Mouse (Mus musculus) lung, embryonic 14.5 days (tissue): ENCODE data around the gene Rpl18a. TPM values are rescaled to one million over a fixed set of nuclear protein-coding genes. Genes with fewer than 3 reads are reported as not detected.

Source experiments
- ATAC-seq: fragments of 200-750 bp; cut with Nextera tagmentation; 2 replicates; pipeline ENCODE4 v1.8.0; 2017; ENCODE audit warnings: mild to moderate bottlenecking, moderate TSS enrichment, moderate library complexity; ENCODE audit not compliant: insufficient read depth
- DNase-seq: peaks from one replicate; pipeline ENCODE4 v3.0.0-alpha.2; 2015
- H3K27ac ChIP-seq: fragments of 300-500 bp; sonication (generic); 2 replicates; pipeline ENCODE4 v1.5.1; 2014; ENCODE audit warnings: low read depth, mild to moderate bottlenecking, moderate library complexity
- H3K27me3 ChIP-seq: fragments of 300-500 bp; sonication (generic); 2 replicates; pipeline ENCODE4 v1.6.1; 2014; ENCODE audit warnings: low read length, control low read depth; ENCODE audit not compliant: insufficient read depth
- H3K36me3 ChIP-seq: fragments of 300-500 bp; sonication (generic); 2 replicates; pipeline ENCODE4 v1.6.1; 2014; ENCODE audit warnings: control low read depth; ENCODE audit not compliant: insufficient read depth
- H3K4me1 ChIP-seq: fragments of 300-500 bp; sonication (generic); 2 replicates; pipeline ENCODE4 v1.6.1; 2014; ENCODE audit warnings: antibody characterized with exemption, control low read depth; ENCODE audit not compliant: insufficient read depth
- H3K4me2 ChIP-seq: fragments of 300-500 bp; sonication (generic); 2 replicates; pipeline ENCODE4 v1.6.1; 2014; ENCODE audit warnings: mild to moderate bottlenecking
- H3K4me3 ChIP-seq: fragments of 300-500 bp; sonication (generic); 2 replicates; pipeline ENCODE4 v1.5.1; 2014; ENCODE audit warnings: low read depth, low read length
- H3K9ac ChIP-seq: fragments of 300-500 bp; sonication (generic); 2 replicates; pipeline ENCODE4 v1.6.1; 2014
- H3K9me3 ChIP-seq: fragments of 300-500 bp; sonication (generic); 2 replicates; pipeline ENCODE4 v1.6.1; 2016; ENCODE audit warnings: low read depth, low read length, control low read depth
- CTCF ChIP-seq: IDR thresholded peaks from 2 replicates; pipeline ENCODE4 v1.5.1; 2016; ENCODE audit warnings: antibody characterized with exemption, low read depth
- WGBS: fragments of 180-500 bp; shearing (Covaris S2); extraction: QIAGEN DNeasy Blood & Tissue Kit; methylation state at CpG from one replicate; pipeline ENCODE4 v1.1.7; 2014; 5-methylcytosine and 5-hydroxymethylcytosine counted together
- polyA plus RNA-seq: library from polyadenylated mRNA; unstranded; fragments of >200 nt; fragmentation: Nextera tagmentation; extraction: Ambion mirVana; gene quantifications from 2 replicates; pipeline ENCODE4 v1.2.1, GENCODE M21; 2014

Rpl18a gene
- polyA plus RNA-seq, 1 experiment from 2014 or later: 5,483 TPM

- no peak for TF ChIP-seq CTCF
- no peaks in the 10 kb centered on the region for H3K9me3 ChIP-seq
- WGBS: 94% methylated on average over 26 of the region's 26 CpGs
- peaks cover 77% of the 10 kb centered on the region for H3K36me3 ChIP-seq
- no peak overlapping the region for H3K4me2 ChIP-seq
- ATAC-seq (no peak), DNase-seq (no peak)
- no peaks in the 10 kb centered on the region for H3K4me1 ChIP-seq
- no peaks in the 10 kb centered on the region for H3K27me3 ChIP-seq
- no peak overlapping the region for H3K4me3 ChIP-seq
- H3K9ac ChIP-seq: no peak overlapping the region
- H3K27ac ChIP-seq: no peak overlapping the region
These were observed 16.3 kb upstream of the Rpl18a start for GRCm38 (mm10) chr8:70913523-70913922.

GRCm38 (mm10) chr8:70912955-70913354, 15.7 kb upstream of the Rpl18a start:
- Histone ChIP-seq H3K4me3 (no peak overlapping the region), H3K9ac (no peak overlapping the region), H3K27me3 (no peaks in the 10 kb centered on the region), H3K36me3 (peaks cover 72% of the 10 kb centered on the region), H3K27ac (no peak overlapping the region), H3K9me3 (no peaks in the 10 kb centered on the region), H3K4me2 (no peak overlapping the region), H3K4me1 (no peaks in the 10 kb centered on the region)
- 90% methylated on average over 30 of the region's 30 CpGs for WGBS
- DNase-seq: no peak
- no peak for TF ChIP-seq CTCF
- ATAC-seq: no peak

GRCm38 (mm10) chr8:70911596-70911995, 14.4 kb upstream of the Rpl18a start:
- peak; percentile 47 for TF ChIP-seq CTCF
- H3K4me3 ChIP-seq: no peak overlapping the region
- peaks cover 59% of the 10 kb centered on the region for H3K36me3 ChIP-seq
- H3K9me3 ChIP-seq: no peaks in the 10 kb centered on the region
- WGBS: 78% methylated on average over 5 of the region's 5 CpGs
- DNase-seq (no peak), ATAC-seq (no peak)
- no peaks in the 10 kb centered on the region for H3K27me3 ChIP-seq
- no peak overlapping the region for H3K9ac ChIP-seq
- H3K4me1 ChIP-seq: peaks cover 7% of the 10 kb centered on the region
- H3K4me2 ChIP-seq: no peak overlapping the region
- H3K27ac ChIP-seq: no peak overlapping the region

- Histone ChIP-seq H3K4me2 (no peak overlapping the region), H3K9ac (no peak overlapping the region), H3K4me3 (no peak overlapping the region), H3K36me3 (peaks cover 20% of the 10 kb centered on the region), H3K27me3 (no peaks in the 10 kb centered on the region), H3K4me1 (peaks cover 15% of the 10 kb centered on the region), H3K27ac (no peak overlapping the region), H3K9me3 (no peaks in the 10 kb centered on the region)
- TF ChIP-seq CTCF: no peak
- DNase-seq (no peak), ATAC-seq (no peak)
- WGBS: 87% methylated on average over 2 of the region's 2 CpGs
These were observed 10.3 kb upstream of the Rpl18a start for GRCm38 (mm10) chr8:70907518-70907917.

- DNase-seq (peak; percentile 96), ATAC-seq (peak; percentile 92)
- peaks cover 15% of the 10 kb centered on the region for H3K4me1 ChIP-seq
- no peaks in the 10 kb centered on the region for H3K9me3 ChIP-seq
- H3K36me3 ChIP-seq: peaks cover 5% of the 10 kb centered on the region; the same call in 1 of the 2 replicates
- peak within 1 kb of the TSS; percentile 89 for H3K4me3 ChIP-seq
- peaks cover 3% of the 10 kb centered on the region; the same call in 1 of the 2 replicates for H3K27me3 ChIP-seq
- WGBS: under 1% methylated on average over 71 of the region's 86 CpGs
- peak within 1 kb of the TSS; percentile 93 for H3K9ac ChIP-seq
- no peak for TF ChIP-seq CTCF
- H3K4me2 ChIP-seq: peak within 1 kb of the TSS; percentile 93
- H3K27ac ChIP-seq: peak within 1 kb of the TSS; percentile 94
These were observed 8.9 kb upstream of the Rpl18a start, which contains the start of gene Map1s for GRCm38 (mm10) chr8:70905831-70906736. Map1s (plus strand) TSS chr8:70905932.

- peak; percentile 22; the same call in 1 of the 2 replicates for ATAC-seq
- whole genome bisulfite sequencing: 21% methylated on average over 8 of the region's 8 CpGs
- H3K4me1 ChIP-seq: peaks cover 15% of the 10 kb centered on the region
These were observed 8.2 kb upstream of the Rpl18a start for GRCm38 (mm10) chr8:70905463-70905830.

GRCm38 (mm10) chr8:70904532-70904931, 7.3 kb upstream of the Rpl18a start:
- 46% methylated on average over 4 of the region's 4 CpGs for WGBS
- H3K27me3 ChIP-seq: peaks cover 3% of the 10 kb centered on the region; the same call in 1 of the 2 replicates
- H3K4me1 ChIP-seq: peaks cover 15% of the 10 kb centered on the region
- no peak for ATAC-seq
- no peaks in the 10 kb centered on the region for H3K36me3 ChIP-seq
- DNase-seq: peak; percentile 63
- H3K9me3 ChIP-seq: no peaks in the 10 kb centered on the region
- no peak for TF ChIP-seq CTCF
- H3K4me3 ChIP-seq: no peak overlapping the region
- no peak overlapping the region for H3K4me2 ChIP-seq
- H3K27ac ChIP-seq: no peak overlapping the region
- H3K9ac ChIP-seq: no peak overlapping the region

More at GRCm38 (mm10) chr8:70905463-70905830, 8.2 kb upstream of the Rpl18a start:
- Histone ChIP-seq H3K27ac (peak overlapping the region; percentile 65), H3K9ac (peak overlapping the region; percentile 93), H3K4me3 (peak overlapping the region; percentile 89), H3K9me3 (no peaks in the 10 kb centered on the region), H3K27me3 (peaks cover 3% of the 10 kb centered on the region; the same call in 1 of the 2 replicates), H3K4me2 (peak overlapping the region; percentile 93), H3K36me3 (no peaks in the 10 kb centered on the region)
- no peak for TF ChIP-seq CTCF
- DNase-seq: no peak
